Mouse (Mus musculus) heart, adult 8-10 months (tissue): ENCODE measurements around the gene Ankrd33. TPM values are rescaled to one million over a fixed set of nuclear protein-coding genes. Genes with fewer than 3 reads are reported as not detected.

Source experiments
- DNase-seq: peaks from one replicate; pipeline ENCODE4 v3.0.0; 2022; ENCODE audit warnings: low spot score
- total RNA-seq, 4 experiments: library from RNA; stranded (reverse); gene quantifications; 2 replicates each; pipeline ENCODE4 v1.2.4; 2022

Ankrd33 gene
- total RNA-seq, 4 experiments from 2014 or later: not detected

GRCm38 (mm10) chr15:101147115-101147909 is 31.8 kb downstream of the Ankrd33 start:
- no peak for DNase-seq

- DNase-seq: no peak
Measured at GRCm38 (mm10) chr15:101147910-101148273, 32.3 kb downstream of the Ankrd33 start.

- DNase-seq: no peak
Measured at GRCm38 (mm10) chr15:101148604-101149003, 33.0 kb downstream of the Ankrd33 start.

- DNase-seq: no peak
Measured at GRCm38 (mm10) chr15:101151409-101152261, 36.1 kb downstream of the Ankrd33 start.

- DNase-seq: no peak
Measured at GRCm38 (mm10) chr15:101154700-101155616, 39.4 kb downstream of the Ankrd33 start.

GRCm38 (mm10) chr15:101160128-101160527 is 44.6 kb downstream of the Ankrd33 start:
- no peak for DNase-seq

GRCm38 (mm10) chr15:101160591-101160990 is 45.0 kb downstream of the Ankrd33 start:
- DNase-seq: no peak

GRCm38 (mm10) chr15:101161534-101161933 is 46.0 kb downstream of the Ankrd33 start:
- DNase-seq: no peak

- DNase-seq: no peak
Measured at GRCm38 (mm10) chr15:101163056-101163458, 47.5 kb downstream of the Ankrd33 start.

- no peak for DNase-seq
Measured at GRCm38 (mm10) chr15:101163854-101164253, 48.3 kb downstream of the Ankrd33 start.

- DNase-seq: no peak
Measured at GRCm38 (mm10) chr15:101164291-101164690, 48.7 kb downstream of the Ankrd33 start.

- DNase-seq: no peak
Measured at GRCm38 (mm10) chr15:101165658-101166437, 50.3 kb downstream of the Ankrd33 start.

GRCm38 (mm10) chr15:101167553-101167952 is 52.0 kb downstream of the Ankrd33 start:
- no peak for DNase-seq

Other genes with a start within 250 kb of the Ankrd33 start
- 1 to 10 TPM in 1 of 4 experiments, under 1 TPM in 2, not detected in 1; 0.41 to 1.2 (median 0.55) TPM for gene Scn8a, start 245.9 kb upstream of the Ankrd33 start, total RNA-seq
- gene Gm47841, start 68.4 kb upstream of the Ankrd33 start, total RNA-seq: under 1 TPM in 1 of 4 experiments, not detected in 3; 0.25 TPM
- 1 to 10 TPM in 3 of 4 experiments, under 1 TPM in 1; 0.84 to 1.5 (median 1.2) TPM for gene Fignl2, start 37.2 kb upstream of the Ankrd33 start, total RNA-seq
- gene Acvrl1, start 12.8 kb downstream of the Ankrd33 start, total RNA-seq: 10 to 100 TPM; 19.8 to 30.3 (median 23.0) TPM
- 10 to 100 TPM; 12.1 to 14.7 (median 13.9) TPM for gene Acvr1b, start 58.3 kb downstream of the Ankrd33 start, total RNA-seq
- gene Grasp, start 108.4 kb downstream of the Ankrd33 start, total RNA-seq: 10 to 100 TPM in 1 of 4 experiments, 1 to 10 TPM in 3; 7.6 to 10.2 (median 9.5) TPM
- 10 to 100 TPM in 3 of 4 experiments, 1 to 10 TPM in 1; 7.0 to 23.9 (median 12.6) TPM for gene Nr4a1, start 138.5 kb downstream of the Ankrd33 start, total RNA-seq
- gene Atg101, start 168.5 kb downstream of the Ankrd33 start, total RNA-seq: 10 to 100 TPM; 21.1 to 25.4 (median 21.4) TPM
- gene 6030408B16Rik, start 177.5 kb downstream of the Ankrd33 start, total RNA-seq: 1 to 10 TPM in 3 of 4 experiments, under 1 TPM in 1; 0.54 to 2.1 (median 1.1) TPM